Mouse (Mus musculus) cerebellum, adult 9-10 months (tissue): ENCODE results near the gene Yipf2.
"Not testable (repeated sequence)": the region's sequence is repeated elsewhere in the genome, so short reads cannot be mapped to it uniquely, and the experiment has no call there.

Experiments used
- DNase-seq: peaks from one replicate; pipeline ENCODE4 v3.0.0; 2022

Gene Yipf2

GRCm38 (mm10) chr9:21555198-21555742, 37.4 kb downstream of the Yipf2 start:
- no peak for DNase-seq

DNA sequence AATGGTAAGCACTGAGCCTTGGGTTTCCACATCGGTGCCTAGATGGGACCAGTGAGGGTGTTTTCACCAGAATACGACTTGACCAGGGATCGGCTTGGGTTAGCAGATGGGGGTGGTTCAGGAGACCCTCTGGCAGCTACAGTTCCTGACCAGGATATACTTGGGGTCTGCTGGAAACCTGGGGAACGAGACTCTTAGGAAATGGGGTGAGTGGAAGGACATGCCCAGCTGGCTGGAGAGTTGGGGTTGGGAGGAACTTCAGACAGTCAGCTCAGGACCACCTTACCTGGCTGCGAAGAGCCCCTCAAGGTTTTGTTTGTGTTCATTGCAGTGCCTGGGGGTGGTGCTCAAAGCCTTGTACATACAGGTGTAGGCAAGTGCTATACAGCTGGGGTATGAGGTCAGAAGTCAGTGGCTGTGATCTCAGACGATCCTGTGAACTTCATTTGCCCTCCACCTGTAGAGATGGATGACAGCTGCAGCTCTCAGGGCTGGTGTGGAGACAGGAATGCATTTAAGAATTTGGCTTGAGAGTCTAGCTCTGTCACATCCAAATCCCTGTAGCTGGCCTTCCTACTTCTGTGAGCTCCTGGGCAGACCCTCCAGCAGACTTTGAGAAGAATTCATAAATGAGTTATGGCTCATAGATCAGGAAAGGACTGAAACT, 38.9 kb downstream of the Yipf2 start:
- no peak for DNase-seq

DNA sequence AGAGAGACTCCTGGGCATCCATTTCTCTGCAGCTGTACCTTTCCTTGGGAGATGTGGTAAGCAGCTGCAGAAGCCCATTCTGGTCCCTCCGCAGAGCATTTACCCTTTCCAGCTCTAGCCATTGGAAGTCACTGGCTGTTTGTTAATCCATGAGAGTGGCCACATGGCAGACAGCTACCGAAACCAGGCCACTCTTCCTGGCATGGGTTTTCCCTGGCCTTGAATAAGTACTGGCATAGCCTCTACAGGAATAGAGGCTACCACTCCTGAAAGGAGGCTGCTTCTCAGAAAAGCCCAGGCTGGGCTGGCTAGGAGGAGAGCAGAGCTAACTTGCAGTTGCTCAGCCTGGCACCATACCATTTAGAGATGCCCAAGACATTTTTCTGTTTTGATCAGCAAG, 41.6 kb downstream of the Yipf2 start:
- DNase-seq, result no peak

DNA sequence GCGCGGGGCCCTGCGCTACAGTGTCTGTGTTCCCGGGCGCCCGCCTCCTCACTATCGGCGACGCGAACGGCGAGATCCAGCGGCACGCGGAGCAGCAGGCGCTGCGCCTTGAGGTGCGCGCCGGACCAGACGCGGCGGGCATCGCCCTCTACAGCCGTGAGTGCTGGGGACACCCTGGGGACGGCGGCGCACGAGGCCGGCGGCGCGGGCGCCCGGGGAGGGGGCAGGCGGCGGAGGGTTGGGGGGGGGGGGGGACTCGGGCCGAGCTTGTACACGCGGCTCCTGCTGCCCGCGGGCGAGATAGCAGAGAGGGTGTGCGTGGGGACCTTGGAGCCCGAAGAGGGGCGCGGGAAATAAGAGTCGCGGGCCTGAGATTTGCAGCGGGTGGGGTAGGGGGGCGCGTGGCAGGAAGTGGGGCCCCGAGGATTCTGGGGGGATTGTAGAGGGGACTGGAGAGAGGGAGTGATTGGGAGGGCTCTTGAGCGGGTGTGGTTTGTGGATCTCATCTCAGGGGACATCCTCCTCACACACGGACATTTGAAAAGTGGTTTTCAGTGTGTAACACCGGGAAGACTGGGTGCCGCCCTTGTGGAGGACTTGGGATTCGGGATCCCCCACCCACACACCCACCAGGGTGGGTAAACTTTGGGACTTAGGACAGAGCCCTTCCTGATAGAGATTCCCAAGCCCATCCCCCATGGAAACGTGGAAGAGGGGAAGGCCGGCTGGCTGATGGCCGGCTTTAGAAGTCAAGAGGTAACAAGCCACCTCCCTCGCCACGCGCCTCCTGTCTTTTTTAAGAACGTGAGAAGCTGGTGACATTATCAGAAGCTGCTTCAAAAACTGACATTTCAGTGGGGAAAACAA, 45.3 kb downstream of the Yipf2 start:
- DNase-seq, result peak; percentile 79

GRCm38 (mm10) chr9:21546789-21547074, 45.9 kb downstream of the Yipf2 start, which contains the start of gene Carm1:
TSS of gene Carm1 (plus strand) at chr9:21546894.
- DNase-seq, result no peak

GRCm38 (mm10) chr9:21545916-21546788, 46.5 kb downstream of the Yipf2 start:
- peak; percentile 99 for DNase-seq

DNA sequence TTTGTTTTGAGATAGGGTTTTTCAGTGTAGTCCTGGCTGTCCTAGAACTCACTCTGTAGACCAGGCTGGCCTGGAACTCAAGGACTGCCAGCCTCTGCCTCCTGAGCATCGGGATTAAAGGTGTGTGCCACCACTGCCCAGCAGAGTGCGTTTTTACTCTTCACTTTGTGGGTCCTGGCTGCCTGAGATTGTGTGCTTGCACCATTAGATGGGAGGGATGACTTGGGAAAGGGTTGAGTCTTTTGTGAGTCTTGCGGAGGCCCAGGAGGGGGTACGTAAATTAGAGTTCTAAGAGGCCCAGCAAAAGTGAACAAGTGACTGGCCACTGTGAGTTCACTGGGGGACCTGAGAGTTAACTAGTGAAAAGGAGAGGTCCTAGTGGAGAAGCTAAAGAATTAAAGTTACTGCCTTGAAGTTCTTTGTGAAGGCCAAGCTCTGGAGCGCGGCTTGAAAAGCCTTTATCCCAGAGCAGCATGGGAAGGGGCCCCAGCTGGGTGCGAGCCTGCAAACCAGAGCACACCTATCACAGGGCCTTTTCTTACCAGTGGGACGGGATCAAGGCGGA, 47.2 kb downstream of the Yipf2 start:
- DNase-seq, result no peak

GRCm38 (mm10) chr9:21542001-21542400, 50.6 kb downstream of the Yipf2 start:
- not testable (repeated sequence) for DNase-seq

GRCm38 (mm10) chr9:21539981-21540753, 52.5 kb downstream of the Yipf2 start:
- DNase-seq, result no peak
